Mouse (Mus musculus): ENCODE results near the gene Myh10. TPM values are rescaled to one million over a fixed set of nuclear protein-coding genes. Genes with fewer than 3 reads are reported as not detected.
"Not testable (repeated sequence)": the region's sequence is repeated elsewhere in the genome, so short reads cannot be mapped to it uniquely, and the experiment has no call there.

Myh10 gene
- total RNA-seq, 4 experiments from 2014 or later: 42.2 to 60.3 (median 49.1) TPM

- DNase-seq: peak; percentile 11
Measured at GRCm38 (mm10) chr11:68692693-68693446, 1.5 kb downstream of the Myh10 start.

GRCm38 (mm10) chr11:68693447-68694040, 2.2 kb downstream of the Myh10 start:
- no peak for DNase-seq

- DNase-seq: no peak
Measured at GRCm38 (mm10) chr11:68702370-68702769, 11.0 kb downstream of the Myh10 start.

GRCm38 (mm10) chr11:68703360-68703759, 12.0 kb downstream of the Myh10 start:
- no peak for DNase-seq

GRCm38 (mm10) chr11:68704258-68704657, 12.9 kb downstream of the Myh10 start:
- DNase-seq: no peak

GRCm38 (mm10) chr11:68704847-68705246, 13.5 kb downstream of the Myh10 start:
- no peak for DNase-seq

GRCm38 (mm10) chr11:68706524-68707429, 15.4 kb downstream of the Myh10 start:
- DNase-seq: no peak

GRCm38 (mm10) chr11:68707881-68708582, 16.7 kb downstream of the Myh10 start:
- no peak for DNase-seq

GRCm38 (mm10) chr11:68716167-68716566, 24.8 kb downstream of the Myh10 start:
- no peak for DNase-seq

GRCm38 (mm10) chr11:68717171-68717840, 25.9 kb downstream of the Myh10 start:
- no peak for DNase-seq

- DNase-seq: no peak
Measured at GRCm38 (mm10) chr11:68719096-68719648, 27.8 kb downstream of the Myh10 start.

GRCm38 (mm10) chr11:68719774-68720173, 28.4 kb downstream of the Myh10 start:
- DNase-seq: no peak

- no peak for DNase-seq
Measured at GRCm38 (mm10) chr11:68724117-68724516, 32.8 kb downstream of the Myh10 start.

- DNase-seq: no peak
Measured at GRCm38 (mm10) chr11:68728693-68729092, 37.3 kb downstream of the Myh10 start.

- no peak for DNase-seq
Measured at GRCm38 (mm10) chr11:68730792-68731191, 39.4 kb downstream of the Myh10 start.

GRCm38 (mm10) chr11:68732066-68732465, 40.7 kb downstream of the Myh10 start:
- DNase-seq: no peak

GRCm38 (mm10) chr11:68733401-68733800, 42.0 kb downstream of the Myh10 start:
- DNase-seq: not testable (repeated sequence)

- no peak for DNase-seq
Measured at GRCm38 (mm10) chr11:68739509-68739908, 48.1 kb downstream of the Myh10 start.

- DNase-seq: no peak
Measured at GRCm38 (mm10) chr11:68742658-68743057, 51.3 kb downstream of the Myh10 start.

GRCm38 (mm10) chr11:68744150-68744549, 52.8 kb downstream of the Myh10 start:
- DNase-seq: no peak

Data from adrenal gland, adult 8-10 months (tissue).